Mouse (Mus musculus) left cerebral cortex, postnatal 4 days (tissue): ENCODE measurements around the gene Olfr1036. TPM values are rescaled to one million over a fixed set of nuclear protein-coding genes. Genes with fewer than 3 reads are reported as not detected.
"Not testable (repeated sequence)": the region's sequence is repeated elsewhere in the genome, so short reads cannot be mapped to it uniquely, and the experiment has no call there.

ENCODE experiments used
- DNase-seq: peaks from one replicate; pipeline ENCODE4 v3.0.0-alpha.2; 2022
- intact Hi-C: fragments of 180-260 bp; cut with DNase I; formaldehyde crosslinking; loops from one replicate; pipeline ENCODE4 v1.15.1; 2025
- total RNA-seq, 2 experiments: library from RNA; stranded (reverse); gene quantifications; 2 replicates each; pipeline ENCODE4 v1.2.3; 2021

The Olfr1036 gene
- total RNA-seq = not detected

- intact Hi-C loops, DNase-seq: not testable (repeated sequence)
Observed at GRCm38 (mm10) chr2:86073692-86074091, at the start of gene Olfr1036. Gene Olfr1036, plus strand, starts transcription at chr2:86073992.

GRCm38 (mm10) chr2:86045561-86045960 lies 28.2 kb upstream of the Olfr1036 start, which contains the start of gene Olfr1034:
Gene Olfr1034, plus strand, starts transcription at chr2:86045861.
- intact Hi-C loops = no loop called here
- no peak for DNase-seq

- intact Hi-C loops, DNase-seq: not testable (repeated sequence)
Observed at GRCm38 (mm10) chr2:86050777-86051176, 23.0 kb upstream of the Olfr1036 start.

- intact Hi-C loops, DNase-seq: not testable (repeated sequence)
Observed at GRCm38 (mm10) chr2:86063766-86064165, 10.0 kb upstream of the Olfr1036 start.

- no peak for DNase-seq
- intact Hi-C loops = no loop called here
Observed at GRCm38 (mm10) chr2:86070189-86070588, 3.6 kb upstream of the Olfr1036 start.

- intact Hi-C loops, DNase-seq: not testable (repeated sequence)
Observed at GRCm38 (mm10) chr2:86080478-86080877, 6.7 kb downstream of the Olfr1036 start.

- intact Hi-C loops = no loop called here
- DNase-seq = no peak
Observed at GRCm38 (mm10) chr2:86087285-86087684, 13.5 kb downstream of the Olfr1036 start, which contains the start of gene Olfr1037. Gene Olfr1037, minus strand, starts transcription at chr2:86087385.

Other genes starting within 250 kb of the Olfr1036 start
- not detected for gene Olfr1019, start 228.5 kb upstream of the Olfr1036 start, total RNA-seq
- not detected for gene Olfr1020, start 227.0 kb upstream of the Olfr1036 start, total RNA-seq
- not detected for gene Olfr1022, start 205.4 kb upstream of the Olfr1036 start, total RNA-seq
- gene Olfr1023, start 188.4 kb upstream of the Olfr1036 start, total RNA-seq = not detected
- not detected for gene Olfr1024, start 168.9 kb upstream of the Olfr1036 start, total RNA-seq
- not detected for gene Olfr1025-ps1, start 158.8 kb upstream of the Olfr1036 start, total RNA-seq
- gene Olfr1026, start 152.4 kb upstream of the Olfr1036 start, total RNA-seq = not detected
- not detected for gene Olfr1028, start 123.6 kb upstream of the Olfr1036 start, total RNA-seq
- gene Olfr1029, start 100.1 kb upstream of the Olfr1036 start, total RNA-seq = not detected
- gene Olfr1030, start 94.7 kb upstream of the Olfr1036 start, total RNA-seq = not detected
- not detected for gene Olfr1031, start 83.7 kb upstream of the Olfr1036 start, total RNA-seq
- not detected for gene Olfr1032, start 68.5 kb upstream of the Olfr1036 start, total RNA-seq
- gene Olfr1033, start 53.4 kb upstream of the Olfr1036 start, total RNA-seq = not detected
- gene Olfr1034, start 28.1 kb upstream of the Olfr1036 start, total RNA-seq = not detected
- gene Olfr1037, start 13.4 kb downstream of the Olfr1036 start, total RNA-seq = not detected
- not detected for gene Olfr1039, start 61.9 kb downstream of the Olfr1036 start, total RNA-seq
- gene Olfr1040, start 72.7 kb downstream of the Olfr1036 start, total RNA-seq = not detected
- not detected for gene Olfr1042, start 87.8 kb downstream of the Olfr1036 start, total RNA-seq
- gene Olfr1043, start 93.5 kb downstream of the Olfr1036 start, total RNA-seq = not detected
- gene Olfr1044, start 103.8 kb downstream of the Olfr1036 start, total RNA-seq = not detected
- not detected for gene Olfr52, start 111.7 kb downstream of the Olfr1036 start, total RNA-seq
- gene Olfr1045, start 129.0 kb downstream of the Olfr1036 start, total RNA-seq = not detected
- gene Olfr1046, start 145.3 kb downstream of the Olfr1036 start, total RNA-seq = not detected
- gene Olfr1047, start 157.4 kb downstream of the Olfr1036 start, total RNA-seq = not detected
- gene Olfr1048, start 166.3 kb downstream of the Olfr1036 start, total RNA-seq = not detected
- not detected for gene Olfr1049, start 184.3 kb downstream of the Olfr1036 start, total RNA-seq
- gene Olfr1051, start 205.1 kb downstream of the Olfr1036 start, total RNA-seq = not detected
- not detected for gene Olfr1052, start 218.5 kb downstream of the Olfr1036 start, total RNA-seq
- not detected for gene Olfr1053, start 241.3 kb downstream of the Olfr1036 start, total RNA-seq